Comparison of ENCODE assay signal across 16 mouse cellular contexts in the genomic region with DNA sequence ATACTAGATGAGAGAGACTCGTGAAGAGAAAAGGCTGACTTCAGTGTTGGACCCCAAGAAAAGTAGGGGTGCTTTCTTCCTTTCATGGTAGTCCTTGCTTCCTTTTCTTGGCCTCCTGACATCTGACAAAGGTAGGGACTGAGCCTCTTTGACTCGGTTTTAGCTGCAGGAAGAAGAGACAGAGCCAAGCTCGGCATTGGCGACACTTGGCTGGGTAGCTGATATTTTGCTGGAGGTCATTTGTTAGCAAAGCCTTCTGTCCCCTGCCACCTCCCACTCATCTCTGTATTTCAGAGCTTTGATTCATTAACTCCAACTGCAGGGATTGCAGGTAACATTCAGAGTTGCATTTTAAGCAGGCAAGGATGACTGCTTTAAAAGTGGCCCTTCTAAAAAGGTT.
DNase-seq lines count a peak whose midpoint lies in the region.
"Had no signal": no experiment of that assay in that cellular context is flagged by ENCODE, and none has a peak within 500 bp of the region (broad histone marks: within the 10 kb centered on the region; RNA-seq: fewer than 3 reads in every experiment).

No protein-coding gene starts in this region.

- peak; percentile 23 for DNase-seq in cerebellum, adult 11-12 months
- DNase-seq in cerebellum, postnatal 4 days (ENCODE audit: low spot score in 2 of 2): no peak
- DNase-seq in cerebellum, adult 9-10 months: peak; percentile 20
- peak; percentile 61 to 73 for DNase-seq in cerebellum, postnatal 14 days
- no peak for DNase-seq in right cerebral cortex, postnatal 25 days
- no peak for DNase-seq in layer of hippocampus, adult 8-10 months (ENCODE audit: low spot score in 2 of 2)
- no peak for DNase-seq in adrenal gland, adult 2 months
- DNase-seq: adrenal gland, postnatal 14 days; B cell, adult 2 months; forebrain, postnatal 0 days; gastrocnemius, postnatal 25 days; heart, adult 2 months; heart, postnatal 14 days; heart, postnatal 4 days; kidney, adult 18-20 months; kidney, adult 9 months had no signal

Comparison
In these comparisons a context has a peak if more than half of its experiments do, and no peak if none do; other contexts are left out.
1. DNase-seq: peak in cerebellum, adult 11-12 months (single experiment), cerebellum, adult 9-10 months (single experiment) and cerebellum, postnatal 14 days (2 of 2); none in cerebellum, postnatal 4 days (0 of 2), right cerebral cortex, postnatal 25 days (single experiment), layer of hippocampus, adult 8-10 months (0 of 2) and adrenal gland, adult 2 months (single experiment).